Mouse (Mus musculus) c-Kit-positive CD71-negative TER-119-negative erythroid progenitor cells, embryonic 14.5 days (primary cell): Measurements from ENCODE around the gene Mfsd4b1.

ENCODE experiments used
- DNase-seq: peaks from one replicate; pipeline ENCODE4 v3.0.0-alpha.2; 2013; ENCODE audit warnings: low read depth

Mfsd4b1 gene

DNA sequence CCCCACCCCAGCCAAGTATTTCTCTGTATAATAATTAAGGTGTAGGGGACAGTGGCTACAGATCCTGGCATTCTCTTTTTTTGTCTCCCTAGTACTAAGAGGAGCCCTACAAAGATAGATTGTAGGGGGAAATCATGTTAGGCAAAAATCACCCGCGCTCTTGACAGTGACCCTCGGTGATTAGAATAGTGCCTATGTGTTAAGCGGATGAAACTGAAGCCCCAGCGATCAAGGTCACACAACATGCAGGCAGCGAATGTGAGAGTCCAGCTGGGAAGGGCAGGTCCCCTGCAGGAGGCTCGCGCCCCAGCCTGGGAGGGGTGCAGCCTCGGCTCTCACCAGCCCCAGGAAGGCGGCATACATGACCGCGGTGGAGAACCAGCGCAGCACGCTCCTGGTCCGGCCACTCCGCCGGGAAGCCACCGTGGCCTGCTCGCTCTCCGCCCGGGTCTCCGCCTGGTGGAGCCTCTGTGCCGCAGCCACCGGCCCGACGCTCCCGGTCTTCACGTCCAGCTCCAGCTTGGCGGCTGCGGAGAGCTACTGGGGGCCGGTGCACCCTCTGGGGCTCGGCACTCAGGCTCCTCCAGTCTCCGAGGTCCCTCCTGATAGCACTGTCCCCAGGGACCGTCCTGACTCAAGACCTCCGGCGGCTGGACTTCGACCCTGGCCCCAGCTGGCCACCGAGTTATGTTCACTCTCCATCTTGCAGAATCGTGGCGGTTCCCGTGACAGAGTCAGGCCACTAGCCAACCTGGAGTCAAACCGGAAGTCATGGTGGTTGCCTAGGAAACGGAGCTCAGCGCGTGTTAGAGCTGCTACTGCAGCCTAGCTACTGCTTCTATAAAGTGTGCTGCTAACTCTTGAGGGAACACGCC lies at the start of gene Mfsd4b1:
TSS of gene Mfsd4b1 (minus strand) at position 715 of the 875 bp plus-strand sequence.
- DNase-seq: peak; percentile 53

DNA sequence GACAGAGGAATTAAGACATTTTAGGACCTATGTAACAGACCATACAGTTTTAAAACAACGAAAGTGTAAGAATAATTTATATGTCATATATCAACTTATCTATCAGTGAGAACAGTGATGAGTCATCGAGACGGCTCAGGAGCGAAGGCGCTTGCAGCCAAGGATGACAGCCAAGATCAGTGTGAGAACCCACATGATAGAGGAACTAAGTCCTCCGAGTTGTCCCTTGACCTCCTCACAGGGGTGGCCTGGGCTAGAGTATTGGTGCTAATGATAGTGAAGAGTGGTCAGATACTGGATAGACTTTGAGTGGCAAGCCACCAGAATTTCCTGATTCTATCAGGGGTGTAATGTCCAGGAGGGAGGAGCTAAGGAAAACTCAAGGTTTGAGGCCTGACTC lies 48.5 kb upstream of the Mfsd4b1 start:
- DNase-seq: no peak

DNA sequence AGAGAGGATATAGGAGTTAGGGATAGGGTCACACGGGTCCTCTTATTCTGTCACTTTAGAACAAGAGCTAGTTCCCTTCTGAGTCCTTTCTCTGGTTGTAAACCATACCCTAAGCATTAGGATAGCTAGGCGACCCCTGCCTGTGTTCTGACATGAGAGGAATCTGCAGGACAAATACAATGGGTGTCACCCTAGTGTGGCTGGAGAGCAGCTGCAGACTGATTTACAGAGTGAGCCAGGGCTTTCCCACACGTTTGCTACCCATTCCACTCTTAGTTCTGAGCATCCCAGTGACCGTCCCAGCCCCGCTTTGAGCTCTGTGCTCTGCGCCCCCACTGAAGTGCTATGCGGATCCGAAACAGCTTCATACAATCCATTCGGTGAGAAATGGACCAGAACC lies 45.6 kb upstream of the Mfsd4b1 start:
- DNase-seq: no peak

DNA sequence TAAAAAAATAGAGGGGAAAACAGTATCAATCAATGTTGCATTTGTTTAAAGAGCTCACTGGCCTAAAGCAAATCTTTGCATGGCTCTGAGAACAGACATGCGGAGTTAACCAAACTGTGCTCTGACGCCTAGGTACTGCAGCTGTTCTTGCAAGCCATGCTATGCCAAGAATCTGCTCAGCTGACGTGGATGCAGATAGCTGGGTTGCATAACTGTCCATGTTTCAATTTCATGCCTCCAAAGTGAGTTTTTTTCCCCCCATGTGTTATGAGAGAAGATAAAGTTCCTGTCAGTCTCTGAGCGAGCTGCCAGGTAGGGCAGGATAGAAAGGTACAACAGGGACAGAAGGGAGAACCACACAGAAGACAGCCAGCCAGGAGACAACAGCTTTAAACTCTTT lies 44.2 kb upstream of the Mfsd4b1 start:
- DNase-seq: no peak

DNA sequence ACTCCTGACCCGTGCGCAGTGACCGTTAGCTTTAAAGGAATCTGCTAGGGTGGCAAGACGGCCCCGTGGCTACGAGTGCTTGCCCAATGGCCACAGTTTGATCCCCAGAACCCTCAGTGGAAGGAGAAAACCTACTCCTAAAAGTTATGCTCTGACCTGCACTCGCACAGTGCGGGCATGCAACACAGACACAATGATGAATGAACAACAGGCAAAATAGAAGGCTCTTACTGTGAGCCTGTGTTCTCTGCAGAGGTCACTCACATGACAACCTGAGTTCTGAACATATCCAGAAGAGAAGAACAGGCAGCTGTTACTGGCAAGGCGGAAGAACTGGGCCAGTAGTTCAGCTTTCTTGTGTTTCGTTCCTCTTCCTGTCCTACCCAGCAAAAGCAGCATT lies 43.5 kb upstream of the Mfsd4b1 start:
- DNase-seq: no peak

DNA sequence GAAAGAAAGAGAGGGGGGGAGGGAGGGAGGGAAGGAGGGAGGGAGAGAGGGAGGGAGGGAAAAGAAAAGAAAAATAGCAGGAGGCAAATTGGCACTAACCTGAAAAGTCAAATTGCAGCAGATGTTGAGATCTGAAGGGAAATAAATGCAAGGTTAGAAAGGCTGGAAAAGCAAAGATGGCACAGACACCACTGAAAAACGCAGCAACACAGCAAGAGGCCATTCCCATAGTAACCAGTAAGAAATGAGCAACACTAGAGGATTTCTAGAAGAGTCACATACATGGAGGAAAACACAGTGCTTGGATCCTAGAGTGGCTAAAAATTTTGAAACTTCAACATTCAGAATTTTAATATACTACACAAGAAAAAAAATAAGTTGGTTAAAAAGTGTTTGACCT lies 42.5 kb upstream of the Mfsd4b1 start:
- DNase-seq: no peak

DNA sequence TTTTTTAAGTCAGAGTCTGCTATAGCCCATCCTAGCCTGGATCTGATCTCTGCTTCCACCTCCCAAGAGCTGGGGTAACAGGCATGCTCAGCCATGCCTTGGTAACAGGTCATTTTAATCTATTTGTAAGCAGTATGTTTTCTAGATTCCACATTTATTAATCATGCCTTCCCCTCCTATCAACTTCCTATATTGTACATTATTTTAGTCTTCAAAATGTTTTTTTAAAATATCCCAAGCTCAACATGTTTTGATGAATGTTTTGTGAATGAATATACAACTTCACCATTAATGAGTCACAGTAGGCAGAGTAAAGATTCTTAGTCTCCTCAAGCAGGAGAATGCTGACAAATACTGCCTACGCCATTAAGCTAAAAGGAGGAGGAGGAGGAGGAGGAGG lies 42.0 kb upstream of the Mfsd4b1 start:
- no peak for DNase-seq

DNA sequence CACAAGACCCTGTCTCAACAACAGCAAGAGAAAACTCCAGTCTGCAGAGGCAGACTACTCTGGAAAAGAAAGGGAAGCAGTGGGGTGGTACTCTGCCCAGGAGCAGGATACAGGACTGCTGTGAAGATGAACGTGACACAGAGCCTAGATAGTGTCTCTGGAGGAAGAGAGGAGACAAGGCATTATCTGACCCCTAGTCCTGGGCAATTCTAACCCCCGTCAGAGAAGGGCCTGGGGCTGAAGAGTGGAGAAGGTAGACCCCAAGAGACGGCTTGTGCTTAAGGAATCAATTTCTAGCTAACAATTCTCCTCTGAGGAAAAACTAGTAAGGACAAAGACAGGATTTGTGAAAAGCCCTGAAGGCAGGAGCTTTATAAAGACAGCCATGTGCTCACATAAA lies 40.3 kb upstream of the Mfsd4b1 start:
- no peak for DNase-seq

DNA sequence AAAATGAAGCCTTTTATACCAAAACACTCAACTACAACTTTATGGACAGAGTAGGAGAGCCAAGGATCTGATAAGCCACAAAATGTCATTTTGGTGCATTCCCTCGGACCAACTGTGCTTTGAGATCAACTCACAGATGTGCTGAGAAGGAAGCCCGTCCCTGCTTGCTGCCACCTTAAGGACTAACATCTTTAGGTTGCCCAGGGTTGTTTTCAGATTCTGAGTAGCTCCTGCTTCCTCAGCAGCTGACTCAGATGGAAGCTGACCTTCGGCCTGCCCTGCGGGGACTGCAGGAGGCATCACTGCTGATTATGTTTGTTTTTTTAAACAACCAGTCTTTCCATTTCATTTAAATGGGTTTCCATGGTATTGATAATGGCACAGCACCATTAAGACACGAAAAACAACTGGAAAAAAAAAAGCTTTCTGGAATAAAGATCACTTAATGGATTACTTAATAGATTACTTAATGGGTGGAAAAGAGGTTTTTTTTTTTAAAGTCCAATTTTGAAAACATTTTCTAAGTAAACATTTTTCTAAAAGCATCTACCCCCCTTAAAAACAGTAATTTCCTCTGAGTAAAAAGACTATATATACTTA lies 38.3 kb upstream of the Mfsd4b1 start:
- no peak for DNase-seq

DNA sequence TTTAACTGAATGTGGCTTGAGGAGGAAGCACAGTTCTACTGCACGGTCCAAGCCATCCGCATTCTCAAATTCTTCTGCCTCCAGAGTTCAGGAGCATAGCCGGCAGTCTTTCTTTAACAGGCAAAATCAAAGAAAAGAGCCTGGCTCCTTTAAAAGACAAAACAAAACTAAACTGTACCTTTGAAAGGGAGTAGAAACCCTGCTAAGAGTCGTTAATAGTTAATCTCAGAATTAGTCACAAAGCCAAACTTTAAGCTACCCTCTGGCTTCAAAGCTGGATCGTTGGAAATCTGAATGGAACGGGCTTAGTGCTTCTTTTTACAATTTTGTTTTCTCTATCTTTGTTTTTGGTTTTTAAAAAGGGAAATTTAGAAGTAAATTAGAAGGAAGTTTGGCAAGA lies 37.7 kb upstream of the Mfsd4b1 start:
- DNase-seq: no peak

DNA sequence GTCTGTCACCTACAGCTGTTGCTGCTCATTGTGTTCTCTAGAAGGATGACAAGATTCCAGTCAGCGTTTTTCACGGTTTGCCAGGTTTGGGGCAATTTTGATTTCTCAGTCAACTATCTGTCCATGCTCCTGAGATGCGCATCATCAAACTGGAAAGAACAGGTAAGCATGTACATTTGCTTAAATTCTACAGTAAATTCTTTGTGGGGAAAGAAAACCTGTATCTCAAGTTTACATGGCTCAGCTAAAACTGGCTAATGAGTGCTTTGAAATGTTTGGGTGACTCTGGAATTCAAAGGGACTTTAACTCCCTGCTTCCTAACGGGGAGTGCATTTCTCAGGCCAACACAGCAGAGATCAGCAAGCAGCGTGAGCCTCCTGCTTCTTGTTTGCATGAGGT lies 36.9 kb upstream of the Mfsd4b1 start:
- no peak for DNase-seq

DNA sequence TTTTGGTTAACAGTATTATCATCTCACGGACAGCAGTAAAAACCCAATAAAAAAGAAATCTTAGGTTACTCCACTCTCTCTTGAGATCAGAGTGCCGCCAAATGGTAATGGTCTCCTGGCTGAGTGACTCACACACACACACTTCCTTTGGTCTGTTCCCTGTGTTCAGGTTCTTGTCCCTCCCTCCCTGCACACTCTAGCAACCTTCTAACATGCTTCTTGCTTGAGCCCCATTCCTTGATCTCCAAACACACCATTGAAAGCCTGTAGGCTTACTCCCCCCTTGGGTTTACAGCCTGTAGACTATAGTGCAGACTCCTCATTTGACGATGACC lies 33.7 kb upstream of the Mfsd4b1 start:
- DNase-seq: no peak

DNA sequence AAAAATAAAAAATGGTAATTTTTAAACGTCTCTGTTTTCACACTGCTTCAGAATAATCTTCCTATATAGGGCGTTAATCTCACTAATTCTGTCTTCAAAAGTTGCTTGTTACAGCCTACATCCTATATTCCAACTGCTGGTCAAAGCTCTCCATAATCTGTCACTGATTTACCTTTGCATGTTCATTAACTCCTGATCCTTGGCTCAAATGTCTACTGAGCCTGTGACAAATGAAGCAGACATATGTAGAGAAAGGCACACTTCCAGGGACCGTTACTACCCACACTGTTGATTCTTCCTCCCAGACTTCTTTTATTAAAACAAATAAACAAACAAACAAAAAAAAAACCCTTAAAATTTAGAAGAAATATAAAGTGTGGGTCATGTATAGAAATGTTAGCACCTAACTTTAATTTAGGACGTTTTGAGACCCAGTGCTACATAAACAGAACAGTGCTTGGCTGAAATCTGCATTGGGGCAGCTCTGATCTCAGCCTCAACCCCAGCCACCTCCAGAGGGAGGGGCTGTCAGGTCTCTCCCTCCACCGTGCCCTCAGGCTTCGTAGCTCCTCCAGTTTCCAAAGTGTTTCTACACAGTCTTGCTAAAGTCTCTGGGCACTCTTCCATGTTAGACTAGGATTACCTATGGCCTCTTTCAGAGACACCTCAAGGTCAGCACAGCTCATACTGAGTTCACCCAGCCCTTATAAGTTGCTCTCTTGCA lies 33.2 kb upstream of the Mfsd4b1 start:
- DNase-seq: no peak

DNA sequence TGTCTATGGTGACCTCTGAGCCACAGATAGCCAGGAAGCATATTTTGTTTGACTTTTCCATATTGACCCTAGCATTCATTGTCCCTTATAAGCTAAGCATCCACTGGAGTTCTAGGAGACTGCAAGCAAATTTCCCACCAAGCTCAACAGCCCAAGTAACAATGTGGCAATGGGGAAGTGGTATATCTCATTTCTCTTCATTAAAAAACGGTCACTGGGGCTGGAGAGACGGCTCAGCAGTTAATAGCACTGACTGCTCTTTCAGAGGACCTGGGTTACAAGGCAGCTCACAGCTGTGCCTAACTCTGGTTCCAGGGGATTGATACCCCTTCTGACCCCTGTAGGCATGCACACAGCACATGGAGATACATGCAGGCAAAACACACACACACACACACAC lies 32.5 kb upstream of the Mfsd4b1 start:
- DNase-seq: no peak

DNA sequence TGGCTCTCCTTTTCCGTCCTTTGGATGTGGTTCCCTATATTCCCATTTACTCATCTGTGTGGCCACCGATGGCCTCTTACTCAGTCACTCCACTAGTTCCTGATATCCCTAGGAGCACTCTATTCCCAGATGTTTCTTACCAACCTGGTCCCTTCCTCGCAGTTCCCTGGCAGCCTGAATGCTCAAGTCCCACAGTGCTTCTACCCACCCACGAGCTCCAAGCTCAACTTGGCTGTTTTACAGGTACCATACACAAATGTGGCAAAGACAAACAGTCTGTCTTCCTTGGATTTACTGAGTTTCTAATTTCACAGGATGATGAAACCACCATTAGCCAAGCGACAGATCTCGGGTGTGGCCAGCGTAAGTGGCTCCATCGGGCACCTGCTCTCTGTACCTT lies 29.4 kb upstream of the Mfsd4b1 start:
- no peak for DNase-seq

DNA sequence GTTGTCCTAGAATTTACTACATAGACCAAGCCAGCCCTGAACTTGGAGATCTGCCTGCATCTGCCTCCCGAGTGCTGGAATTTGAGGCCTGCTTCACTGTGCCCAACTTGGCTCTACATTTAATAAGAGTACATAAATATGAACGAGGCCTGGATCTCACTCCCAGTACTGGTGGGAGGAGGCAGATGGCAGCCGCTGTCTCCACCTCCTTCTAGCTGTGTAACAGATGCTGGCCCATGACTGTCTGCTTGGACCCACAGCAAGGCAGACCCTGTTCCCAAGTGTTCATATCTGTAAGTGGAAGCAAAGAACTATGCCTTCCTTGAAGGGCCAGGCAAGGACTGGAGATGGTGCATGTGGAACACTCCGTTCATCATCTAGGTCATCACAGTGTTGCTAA lies 28.8 kb upstream of the Mfsd4b1 start:
- DNase-seq: no peak

DNA sequence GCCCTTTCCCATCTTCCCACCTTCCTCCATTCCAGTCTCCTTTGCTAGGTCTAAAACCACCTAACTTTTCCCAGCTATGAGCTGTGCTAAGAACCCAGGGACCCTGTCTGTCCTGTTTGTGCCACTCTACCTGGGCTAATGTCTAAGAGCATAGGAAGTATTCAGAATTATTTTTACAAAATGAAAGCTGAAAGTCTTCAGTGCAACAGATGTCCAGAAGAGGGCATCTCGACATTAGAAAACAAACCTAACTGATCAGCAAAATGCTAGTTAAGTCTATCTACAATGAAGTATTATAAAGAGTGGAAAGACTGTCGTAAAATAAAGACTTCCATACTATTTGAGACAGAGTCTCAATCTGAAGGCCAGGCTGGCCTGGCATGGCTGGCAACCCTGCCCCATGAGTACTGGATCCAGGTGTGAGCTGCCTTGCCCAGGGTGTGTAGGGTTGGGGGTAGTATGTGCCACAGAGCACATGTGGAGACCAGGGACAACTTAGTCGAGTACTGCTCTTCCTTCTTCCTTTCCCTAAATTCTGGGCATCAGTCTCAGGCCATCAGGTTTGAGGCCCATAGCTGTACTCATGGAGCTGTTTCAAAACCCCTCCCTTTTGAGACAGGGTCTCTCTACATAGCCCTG lies 28.3 kb upstream of the Mfsd4b1 start:
- DNase-seq: no peak

DNA sequence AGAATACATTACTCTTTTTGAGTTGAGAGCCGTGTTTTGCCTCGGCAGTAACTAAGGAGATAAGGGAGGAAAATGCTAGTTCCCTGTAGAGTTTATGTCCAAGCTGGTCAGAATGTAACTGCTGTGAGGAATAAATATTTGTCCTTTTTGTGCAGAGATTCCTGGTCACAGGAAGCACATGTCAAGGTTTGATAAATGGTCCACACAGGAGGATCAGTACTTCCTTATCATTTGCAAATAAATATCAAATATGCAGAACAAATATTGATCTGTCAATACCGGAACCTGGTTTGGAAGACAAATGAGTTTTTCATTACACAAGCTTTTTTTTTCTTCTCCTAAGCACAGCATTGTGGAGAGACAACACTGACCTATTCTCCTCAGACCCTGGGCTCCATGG lies 26.9 kb upstream of the Mfsd4b1 start:
- DNase-seq: no peak

DNA sequence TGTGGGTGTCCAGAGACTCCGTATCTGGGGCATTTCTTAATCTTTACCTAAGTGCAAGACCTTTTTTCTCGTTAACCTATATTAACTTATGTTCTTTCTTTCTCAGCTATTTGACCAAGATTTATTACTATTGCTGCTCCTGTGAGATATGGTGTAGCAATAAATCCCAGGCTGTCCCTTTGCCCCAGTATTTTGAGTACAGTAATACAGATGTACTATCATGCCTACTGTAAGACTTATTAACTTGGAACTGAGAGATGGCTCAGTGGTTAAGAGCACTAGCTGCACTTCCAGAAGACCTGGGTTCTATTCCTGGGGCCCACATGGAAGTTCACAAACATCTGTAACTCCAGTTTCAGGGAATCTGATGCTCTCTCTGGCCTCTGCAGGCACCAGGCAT lies 25.7 kb upstream of the Mfsd4b1 start:
- no peak for DNase-seq

DNA sequence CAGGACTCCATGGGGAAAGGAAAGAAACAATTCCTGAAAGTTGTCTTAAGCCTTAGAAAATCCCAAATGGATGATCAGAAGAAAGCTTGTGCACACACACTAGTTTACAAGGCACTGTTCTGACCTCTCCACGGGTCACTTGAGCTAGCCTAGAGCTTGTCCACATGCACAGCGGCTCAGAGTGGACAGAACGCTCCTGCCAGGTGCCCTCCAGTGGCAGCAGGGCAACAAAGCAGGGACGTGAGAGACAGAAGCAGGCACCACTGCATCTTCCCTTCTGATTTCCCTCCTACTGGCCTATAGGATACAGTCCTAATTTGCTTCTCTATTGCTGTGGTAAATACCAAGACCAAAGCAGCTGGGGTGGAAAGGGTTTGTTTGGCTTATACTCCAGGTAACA lies 16.3 kb upstream of the Mfsd4b1 start:
- DNase-seq: no peak

DNA sequence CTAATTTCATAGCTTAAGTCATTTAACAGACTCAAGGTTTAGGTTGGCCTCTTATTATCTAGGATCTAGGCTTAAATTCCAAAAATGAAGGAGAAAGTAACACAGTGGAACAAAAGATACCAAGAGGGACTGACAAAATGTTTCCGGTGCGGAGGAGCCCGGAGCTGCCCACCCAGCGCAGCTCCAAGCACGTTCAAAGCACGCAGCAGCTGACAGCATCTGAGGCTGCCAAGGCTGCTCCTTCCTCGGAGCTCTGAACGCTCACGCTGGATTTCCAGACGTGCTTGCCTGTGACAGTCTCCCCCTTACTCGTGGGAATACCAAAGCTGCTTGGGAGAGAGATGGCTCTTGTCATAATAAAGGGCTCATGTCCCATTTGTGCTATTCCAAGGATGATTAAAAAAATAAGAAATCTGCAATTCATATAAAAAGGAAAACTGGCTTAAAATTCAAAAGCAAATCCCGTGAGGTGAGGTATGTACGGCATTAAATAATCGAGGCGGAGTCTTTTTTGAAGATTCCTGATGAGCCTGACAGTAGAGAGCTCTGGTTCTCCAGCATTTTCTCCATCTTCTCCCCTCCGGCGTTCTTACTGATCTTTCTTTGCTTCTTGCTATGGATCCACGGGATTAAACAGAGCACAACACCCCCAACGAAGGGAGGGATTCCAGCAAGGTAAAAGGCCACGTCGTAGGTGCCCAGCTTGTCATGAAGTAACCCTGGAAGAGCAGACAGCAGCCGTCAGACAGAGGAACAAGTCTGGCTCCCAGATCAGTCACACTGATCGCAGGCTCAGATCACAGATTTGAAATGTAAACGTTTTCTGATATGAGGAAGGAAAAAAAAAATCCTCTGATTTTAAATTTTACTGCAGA lies 11.9 kb upstream of the Mfsd4b1 start:
- DNase-seq: no peak

DNA sequence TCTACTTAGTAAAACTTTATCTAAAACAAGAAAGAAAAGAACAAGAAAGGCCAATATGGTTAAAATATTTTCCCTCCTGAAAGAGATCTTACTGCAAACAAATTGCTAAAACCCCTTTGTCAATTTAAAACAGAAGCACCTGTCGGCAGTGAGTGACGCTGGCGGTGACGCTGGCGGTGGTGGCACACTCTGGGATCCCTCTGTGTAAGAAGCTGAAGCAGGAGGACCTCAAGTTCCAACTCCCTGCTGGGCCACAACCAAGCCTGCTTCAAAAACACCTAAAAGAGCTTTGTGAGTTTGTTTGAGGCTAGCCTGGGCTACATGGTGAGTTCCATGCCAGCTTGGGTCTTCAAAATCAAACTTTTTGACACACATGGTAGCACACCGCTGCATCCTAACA lies 9.9 kb upstream of the Mfsd4b1 start:
- no peak for DNase-seq
